Mouse (Mus musculus) hindbrain, embryonic 14.5 days (tissue): ENCODE data around the gene Ets1. TPM values are rescaled to one million over a fixed set of nuclear protein-coding genes. Genes with fewer than 3 reads are reported as not detected.

Source experiments
- ATAC-seq: fragments of 200-750 bp; cut with Nextera tagmentation; 2 replicates; pipeline ENCODE4 v1.8.0; 2017; ENCODE audit warnings: moderate number of reproducible peaks, mild to moderate bottlenecking, moderate TSS enrichment, moderate library complexity; ENCODE audit not compliant: low FRiP score
- DNase-seq: peaks from one replicate; pipeline ENCODE4 v3.0.0-alpha.2; 2015; ENCODE audit warnings: low spot score
- H3K27ac ChIP-seq: fragments of 300-500 bp; sonication (generic); 2 replicates; pipeline ENCODE4 v1.5.1; 2014; ENCODE audit warnings: mild to moderate bottlenecking, moderate library complexity
- H3K27me3 ChIP-seq: fragments of 300-500 bp; sonication (generic); 2 replicates; pipeline ENCODE4 v1.6.1; 2014; ENCODE audit warnings: mild to moderate bottlenecking, low read length, mixed read lengths; ENCODE audit not compliant: control insufficient read depth, insufficient read depth
- H3K36me3 ChIP-seq: fragments of 300-500 bp; sonication (generic); replicated peaks from 2 replicates; pipeline ENCODE4 v1.6.1; 2014; ENCODE audit not compliant: control insufficient read depth, insufficient read depth
- H3K4me1 ChIP-seq: fragments of 300-500 bp; sonication (generic); replicated peaks from 2 replicates; pipeline ENCODE4 v1.6.1; 2014; ENCODE audit warnings: antibody characterized with exemption, low read length, mixed read lengths; ENCODE audit not compliant: control insufficient read depth, insufficient read depth
- H3K4me2 ChIP-seq: fragments of 300-500 bp; sonication (generic); replicated peaks from 2 replicates; pipeline ENCODE4 v1.6.1; 2014; ENCODE audit warnings: mild to moderate bottlenecking, moderate library complexity
- H3K4me3 ChIP-seq: fragments of 300-500 bp; sonication (generic); replicated peaks from 2 replicates; pipeline ENCODE4 v1.5.1; 2014; ENCODE audit warnings: mild to moderate bottlenecking, low read length
- H3K9ac ChIP-seq: fragments of 300-500 bp; sonication (generic); 2 replicates; pipeline ENCODE4 v1.6.1; 2014
- H3K9me3 ChIP-seq: fragments of 300-500 bp; sonication (generic); 2 replicates; pipeline ENCODE4 v1.6.1; 2016; ENCODE audit warnings: low read length; ENCODE audit not compliant: control insufficient read depth
- WGBS: fragments of 180-500 bp; shearing (Covaris S2); extraction: QIAGEN DNeasy Blood & Tissue Kit; methylation state at CpG from one replicate; pipeline ENCODE4 v1.1.7; 2014; 5-methylcytosine and 5-hydroxymethylcytosine counted together
- polyA plus RNA-seq: library from polyadenylated mRNA; unstranded; fragments of >200 nt; fragmentation: Nextera tagmentation; extraction: Ambion mirVana; gene quantifications from 2 replicates; pipeline ENCODE4 v1.2.1, GENCODE M21; 2014

The Ets1 gene
- polyA plus RNA-seq, 1 experiment from 2014 or later = 20.9 TPM

- no peak for ATAC-seq
- 90% methylated on average over 7 of the region's 7 CpGs for WGBS
- DNase-seq = no peak
- Histone ChIP-seq H3K36me3 (no peaks in the 10 kb centered on the region), H3K9ac (no peak overlapping the region), H3K4me1 (no peaks in the 10 kb centered on the region), H3K27ac (no peak overlapping the region), H3K4me3 (no peak overlapping the region), H3K9me3 (no peaks in the 10 kb centered on the region), H3K27me3 (no peaks in the 10 kb centered on the region; the same call in 1 of the 2 replicates), H3K4me2 (no peak overlapping the region)
Measured at GRCm38 (mm10) chr9:32724131-32724825, 88.3 kb downstream of the Ets1 start.

DNA sequence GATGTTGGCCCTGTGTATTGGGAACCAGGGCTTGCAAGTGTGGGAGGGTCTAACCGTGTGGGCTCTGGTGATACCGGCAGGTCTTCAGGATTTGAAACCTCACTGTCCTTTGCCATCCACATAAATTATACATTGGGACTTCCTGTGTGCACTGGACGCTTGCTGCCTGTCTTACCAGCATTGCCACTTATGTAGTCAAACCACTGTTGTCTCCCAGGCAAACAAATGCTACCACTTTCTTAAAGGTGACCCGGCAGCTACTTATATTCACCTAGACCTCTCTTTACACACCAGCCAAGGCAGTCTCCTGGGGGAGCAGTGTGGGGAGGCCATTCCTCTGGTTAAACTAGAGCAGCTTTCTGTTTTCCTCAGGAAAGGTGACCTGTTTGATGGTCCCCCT, 89.9 kb downstream of the Ets1 start:
- Histone ChIP-seq H3K27me3 (no peaks in the 10 kb centered on the region), H3K9me3 (no peaks in the 10 kb centered on the region), H3K4me1 (no peaks in the 10 kb centered on the region), H3K36me3 (no peaks in the 10 kb centered on the region), H3K4me2 (no peak overlapping the region), H3K4me3 (no peak overlapping the region), H3K9ac (no peak overlapping the region), H3K27ac (no peak overlapping the region)
- WGBS = 93% methylated on average over 4 of the region's 4 CpGs
- DNase-seq (no peak), ATAC-seq (no peak)

GRCm38 (mm10) chr9:32726595-32726994, 90.6 kb downstream of the Ets1 start:
- WGBS = 85% methylated on average over 4 of the region's 4 CpGs
- H3K9ac ChIP-seq = no peak overlapping the region

GRCm38 (mm10) chr9:32727058-32727457, 91.0 kb downstream of the Ets1 start:
- Histone ChIP-seq H3K9me3 (no peaks in the 10 kb centered on the region), H3K9ac (no peak overlapping the region), H3K4me3 (no peak overlapping the region), H3K4me1 (no peaks in the 10 kb centered on the region), H3K27me3 (no peaks in the 10 kb centered on the region), H3K4me2 (no peak overlapping the region), H3K36me3 (no peaks in the 10 kb centered on the region), H3K27ac (no peak overlapping the region)
- DNase-seq (no peak), ATAC-seq (no peak)
- WGBS = 95% methylated on average over 2 of the region's 2 CpGs

More at GRCm38 (mm10) chr9:32726595-32726994, 90.6 kb downstream of the Ets1 start:
- Histone ChIP-seq H3K36me3 (no peaks in the 10 kb centered on the region), H3K4me1 (no peaks in the 10 kb centered on the region), H3K4me3 (no peak overlapping the region), H3K4me2 (no peak overlapping the region), H3K9me3 (no peaks in the 10 kb centered on the region), H3K27me3 (no peaks in the 10 kb centered on the region), H3K27ac (no peak overlapping the region)
- no peak for ATAC-seq
- DNase-seq = no peak

DNA sequence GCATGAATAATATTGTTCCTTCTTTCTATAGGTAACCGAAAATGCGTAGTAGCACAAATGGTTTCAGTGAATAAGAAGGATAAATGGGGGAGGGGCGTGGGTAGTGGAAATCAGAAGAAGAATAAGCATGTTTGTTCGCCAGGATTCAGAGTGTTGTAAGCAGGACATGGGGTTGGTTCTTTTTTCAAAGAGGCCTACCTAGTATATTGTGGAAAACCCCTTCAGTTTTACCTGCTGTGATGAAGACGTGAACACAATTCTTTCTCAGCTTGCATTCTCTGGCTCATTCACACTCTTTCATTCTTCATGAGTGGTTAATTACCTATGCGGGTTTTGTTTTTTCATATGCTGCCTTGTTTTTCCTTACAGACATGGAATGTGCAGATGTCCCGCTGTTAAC, 92.3 kb downstream of the Ets1 start:
- no peaks in the 10 kb centered on the region for H3K4me1 ChIP-seq
- WGBS = 62% methylated on average over 7 of the region's 7 CpGs
- DNase-seq (no peak), ATAC-seq (no peak)
- H3K27me3 ChIP-seq = no peaks in the 10 kb centered on the region
- H3K27ac ChIP-seq = no peak overlapping the region
- H3K4me2 ChIP-seq = no peak overlapping the region
- no peaks in the 10 kb centered on the region for H3K36me3 ChIP-seq
- no peak overlapping the region for H3K9ac ChIP-seq
- H3K4me3 ChIP-seq = no peak overlapping the region
- H3K9me3 ChIP-seq = no peaks in the 10 kb centered on the region

DNA sequence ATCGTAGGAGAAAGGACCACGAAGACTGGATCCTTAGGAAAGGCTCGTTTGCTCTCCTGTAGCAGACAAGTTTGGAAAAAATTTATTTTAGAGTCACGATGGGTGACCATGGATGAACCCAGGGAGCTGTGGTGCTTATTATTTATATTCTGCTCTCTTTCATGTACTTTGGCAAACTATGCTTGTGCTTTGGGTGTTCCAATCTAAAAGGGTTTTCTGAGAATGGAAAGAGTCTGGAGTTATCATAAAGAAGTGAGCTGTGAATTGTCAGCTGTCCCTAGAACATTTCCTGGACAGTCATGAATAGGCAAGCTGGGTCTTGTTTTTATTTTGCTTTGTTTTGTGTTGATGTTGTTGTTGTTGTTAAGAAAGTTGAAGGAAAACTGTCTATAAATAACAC, 92.8 kb downstream of the Ets1 start:
- Histone ChIP-seq H3K4me1 (no peaks in the 10 kb centered on the region), H3K9ac (no peak overlapping the region), H3K9me3 (no peaks in the 10 kb centered on the region), H3K4me2 (no peak overlapping the region), H3K4me3 (no peak overlapping the region), H3K27ac (no peak overlapping the region), H3K27me3 (no peaks in the 10 kb centered on the region), H3K36me3 (no peaks in the 10 kb centered on the region)
- ATAC-seq (no peak), DNase-seq (no peak)
- 58% methylated on average over 4 of the region's 4 CpGs for WGBS

GRCm38 (mm10) chr9:32729207-32729606, 93.2 kb downstream of the Ets1 start:
- H3K4me1 ChIP-seq = no peaks in the 10 kb centered on the region
- 85% methylated on average over 4 of the region's 4 CpGs for WGBS
- no peak for ATAC-seq

GRCm38 (mm10) chr9:32730001-32730655, 94.1 kb downstream of the Ets1 start:
- Histone ChIP-seq H3K4me3 (no peak overlapping the region), H3K27ac (no peak overlapping the region), H3K36me3 (no peaks in the 10 kb centered on the region), H3K4me1 (no peaks in the 10 kb centered on the region), H3K9me3 (no peaks in the 10 kb centered on the region), H3K4me2 (no peak overlapping the region), H3K27me3 (no peaks in the 10 kb centered on the region), H3K9ac (no peak overlapping the region)
- ATAC-seq = no peak
- WGBS = 90% methylated on average over 9 of the region's 9 CpGs
- no peak for DNase-seq

More at GRCm38 (mm10) chr9:32729207-32729606, 93.2 kb downstream of the Ets1 start:
- no peaks in the 10 kb centered on the region for H3K27me3 ChIP-seq
- no peak overlapping the region for H3K4me3 ChIP-seq
- H3K9ac ChIP-seq = no peak overlapping the region
- no peaks in the 10 kb centered on the region for H3K9me3 ChIP-seq
- H3K27ac ChIP-seq = no peak overlapping the region
- H3K4me2 ChIP-seq = no peak overlapping the region
- DNase-seq = no peak
- no peaks in the 10 kb centered on the region for H3K36me3 ChIP-seq

- Histone ChIP-seq H3K27ac (no peak overlapping the region), H3K36me3 (no peaks in the 10 kb centered on the region), H3K9ac (no peak overlapping the region), H3K4me1 (no peaks in the 10 kb centered on the region), H3K27me3 (no peaks in the 10 kb centered on the region), H3K4me2 (no peak overlapping the region), H3K4me3 (no peak overlapping the region), H3K9me3 (no peaks in the 10 kb centered on the region)
- ATAC-seq = no peak
- WGBS = 79% methylated on average over 13 of the region's 13 CpGs
- DNase-seq = no peak
Measured at GRCm38 (mm10) chr9:32730656-32731590, 94.9 kb downstream of the Ets1 start.
